Comparison of ENCODE assay signal across 19 mouse cellular contexts in the genomic region with DNA sequence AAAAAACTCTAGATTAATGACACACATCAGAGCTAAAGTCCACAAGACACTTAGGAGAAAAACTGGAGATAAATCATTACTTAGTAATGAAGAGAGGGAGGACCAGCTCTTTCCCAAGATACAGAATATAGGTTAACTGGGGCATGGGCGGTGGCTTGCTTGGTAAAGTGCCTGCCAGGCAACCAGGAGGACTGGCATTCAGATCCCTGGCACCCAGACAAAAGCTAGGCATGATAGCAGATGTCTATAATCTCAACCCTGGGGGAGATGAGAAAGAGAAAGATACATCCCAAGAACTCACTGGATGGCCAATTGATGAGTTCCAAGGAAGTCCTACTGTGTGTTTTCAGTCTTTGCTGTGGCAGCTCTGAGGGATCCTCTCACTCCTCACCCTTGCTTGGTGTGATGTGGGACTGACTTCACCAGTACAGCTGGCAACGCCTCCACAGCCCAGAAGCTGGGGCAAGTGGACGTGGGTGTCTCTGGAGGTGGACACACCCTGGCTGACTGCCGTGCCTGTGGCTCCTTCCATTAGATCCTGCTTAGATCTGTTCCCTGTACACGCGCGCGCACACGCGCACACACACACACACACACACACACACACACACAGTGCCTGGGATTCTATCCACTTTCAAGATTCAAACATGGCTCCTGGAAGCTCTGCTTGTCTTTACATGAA.
A peak's percentile ranks its signal among the peaks of the same experiment; 100 is the strongest.
DNase-seq lines count a peak whose midpoint lies in the region; ATAC-seq lines count a peak whose summit lies in the region.
"Had no signal": no experiment of that assay in that cellular context is flagged by ENCODE, and none has a peak within 500 bp of the region (broad histone marks: within the 10 kb centered on the region; RNA-seq: fewer than 3 reads in every experiment).

No protein-coding gene starts in this region.

- no peak for DNase-seq in frontal cortex, postnatal 25 days (ENCODE audit: low spot score in 2 of 2)
- peak; percentile 70 to 76 for DNase-seq in left cerebral cortex, adult 18-20 months (ENCODE audit: low spot score in 2 of 2)
- no peak for DNase-seq in left cerebral cortex, adult 11 months (ENCODE audit: low spot score)
- DNase-seq in layer of hippocampus, adult 8-10 months (ENCODE audit: low spot score in 2 of 2) = peak; percentile 68 to 70
- DNase-seq in layer of hippocampus, postnatal 36 days = peak; percentile 59 to 64
- no peak for DNase-seq in lung, postnatal 10 days
- no peak for DNase-seq in kidney, adult 8-10 months
- DNase-seq: adrenal gland, adult 2 months; gastrocnemius, postnatal 14 days; heart, adult 18-20 months; heart, postnatal 10 days; kidney, adult 11 months; kidney, postnatal 4 days; lung, postnatal 4 days; spleen, adult 18-20 months; thymus, postnatal 14 days had no signal

- ATAC-seq in frontal cortex, adult (ENCODE audit: low TSS enrichment) = peak; percentile 97
- ATAC-seq: forebrain, embryonic 13.5 days; midbrain, embryonic 15.5 days had no signal

Comparison
In these comparisons a context has a peak if more than half of its experiments do, and no peak if none do; other contexts are left out.
1. DNase-seq: peak in left cerebral cortex, adult 18-20 months (2 of 2), layer of hippocampus, adult 8-10 months (2 of 2) and layer of hippocampus, postnatal 36 days (2 of 2); none in frontal cortex, postnatal 25 days (0 of 2), left cerebral cortex, adult 11 months (single experiment), lung, postnatal 10 days (single experiment) and kidney, adult 8-10 months (0 of 2).